Mouse (Mus musculus) kidney, postnatal 25 days (tissue): ENCODE data around the gene Ak2.

Source experiments
- DNase-seq, 2 experiments: peaks; one replicate each; pipeline ENCODE4 v3.0.0; 2021; ENCODE audit warnings: mixed read lengths in 2 of 2

The Ak2 gene

DNA sequence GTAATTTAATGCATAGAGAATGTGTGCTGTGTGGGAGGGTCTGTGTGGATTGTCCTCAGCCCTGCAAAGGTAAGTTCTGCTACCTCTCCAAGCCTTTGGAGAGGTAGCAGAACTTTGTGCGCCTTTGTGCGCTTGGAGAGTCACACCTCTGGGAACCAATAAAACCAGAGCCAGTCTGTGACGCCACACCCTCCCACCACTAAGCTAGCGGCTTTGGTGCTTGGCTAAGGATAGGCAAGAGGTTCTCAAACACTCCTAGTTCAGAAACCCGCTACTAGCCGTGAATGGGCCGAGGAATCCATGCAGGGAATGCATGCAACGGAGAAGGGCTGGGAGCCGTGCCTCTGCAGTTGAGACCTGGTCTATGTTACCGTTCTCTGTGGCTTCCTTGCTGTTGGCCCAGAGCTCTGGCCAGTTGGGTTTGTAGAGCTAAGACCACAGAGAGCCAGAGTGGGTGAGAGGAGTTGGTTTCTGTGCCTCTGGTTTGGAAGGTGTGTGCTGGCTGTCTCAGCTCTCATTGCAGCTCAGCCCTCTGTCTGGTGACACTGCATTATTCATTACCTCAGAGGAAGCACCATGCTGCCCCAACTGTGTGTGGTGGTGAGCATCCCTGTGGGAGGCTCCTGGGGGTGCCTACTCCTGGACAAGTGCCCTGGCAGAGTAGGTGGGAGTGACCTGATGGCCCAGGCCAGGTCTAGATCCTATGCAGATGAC lies 21.6 kb downstream of the Ak2 start:
- DNase-seq, result no peak

- peak in 1 of 2 experiments; percentile 60 for DNase-seq
Measured at GRCm38 (mm10) chr4:129016329-129016728, 24.6 kb downstream of the Ak2 start.

- DNase-seq, result no peak
Measured at GRCm38 (mm10) chr4:129017150-129017549, 25.4 kb downstream of the Ak2 start.

- DNase-seq, result no peak
Measured at GRCm38 (mm10) chr4:129018788-129019435, 27.2 kb downstream of the Ak2 start.

DNA sequence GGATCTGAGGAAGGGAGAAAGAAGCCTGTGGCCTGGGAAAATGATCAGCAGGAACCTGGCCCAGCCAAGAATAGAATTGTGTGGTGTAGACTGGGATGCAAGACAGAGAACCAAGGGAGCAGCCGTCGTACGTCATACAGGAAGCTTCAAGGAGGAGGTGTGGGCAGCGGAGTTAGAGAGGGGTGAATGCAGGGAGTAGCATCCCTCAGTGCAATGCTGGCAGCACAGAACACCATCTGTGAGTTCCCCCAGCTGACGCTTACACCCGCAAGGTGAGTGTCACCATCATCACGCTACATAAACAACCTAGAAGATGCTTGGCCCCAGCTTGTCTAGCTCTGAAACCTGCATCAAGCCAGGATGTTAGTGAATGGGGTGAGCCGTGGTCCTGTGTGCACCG lies 28.0 kb downstream of the Ak2 start:
- DNase-seq, result no peak

DNA sequence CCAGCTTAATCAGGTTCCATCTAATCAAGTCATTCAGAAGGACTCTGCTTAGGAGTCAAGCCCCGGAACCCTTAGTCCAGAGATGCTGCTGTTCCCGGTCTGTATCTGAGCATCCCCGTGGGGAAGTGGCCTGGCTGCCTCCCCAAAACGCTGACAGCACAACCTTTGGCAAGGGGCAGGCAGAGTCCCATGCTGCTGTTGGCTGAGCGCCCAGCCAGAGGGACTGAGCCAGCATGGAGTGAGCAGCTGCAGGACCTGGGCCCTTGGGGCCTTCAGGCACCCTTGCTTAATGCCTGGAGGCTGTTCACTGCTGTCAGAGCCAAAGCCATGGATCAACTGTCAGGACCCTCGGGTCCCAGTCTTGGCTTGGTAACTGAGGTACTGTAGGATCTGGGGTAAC lies 28.7 kb downstream of the Ak2 start:
- DNase-seq, result peak; percentile 91 to 95

- no peak for DNase-seq
Measured at GRCm38 (mm10) chr4:129021426-129021825, 29.7 kb downstream of the Ak2 start.

DNA sequence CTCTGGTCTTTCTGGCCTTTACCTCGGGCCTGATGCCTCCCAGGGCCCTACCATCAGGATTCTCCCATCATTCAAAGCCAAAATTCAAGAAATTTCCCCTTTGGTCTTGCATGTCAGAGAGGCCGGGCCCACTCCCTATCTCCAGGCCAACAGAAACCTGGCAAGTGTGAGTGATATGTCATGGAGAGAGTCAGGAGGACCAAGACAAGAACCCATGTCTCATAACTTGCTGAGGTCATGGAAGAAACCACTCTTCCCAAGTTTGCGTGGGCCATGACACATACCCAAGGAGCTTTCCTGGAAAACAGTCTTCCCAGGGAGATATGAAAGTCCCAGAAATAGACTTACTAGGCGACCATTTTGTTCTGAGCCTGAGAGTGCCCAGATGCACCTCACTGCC lies 30.1 kb downstream of the Ak2 start:
- no peak for DNase-seq

GRCm38 (mm10) chr4:129023884-129024283 lies 32.1 kb downstream of the Ak2 start:
- no peak for DNase-seq

DNA sequence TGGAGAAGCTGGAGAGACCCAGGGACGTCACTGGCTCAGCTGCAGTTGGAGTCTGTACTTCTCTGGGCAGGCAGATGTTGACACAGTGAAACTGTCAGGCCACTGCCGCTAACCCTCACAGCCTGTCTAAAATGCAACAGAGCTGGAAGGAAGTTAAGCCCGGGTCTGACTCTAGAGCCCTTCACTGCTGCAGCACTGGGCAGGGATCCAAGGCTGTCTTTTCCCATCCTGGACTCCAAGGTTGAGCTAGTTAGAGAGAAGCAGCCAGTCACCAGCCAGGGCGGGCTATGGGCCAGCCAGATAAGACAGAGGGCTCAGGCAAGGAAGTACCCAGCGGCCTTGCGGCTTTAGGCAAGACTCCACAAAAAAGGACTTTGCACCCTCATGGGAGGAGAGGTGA lies 33.0 kb downstream of the Ak2 start:
- DNase-seq, result peak; percentile 92 to 95

DNA sequence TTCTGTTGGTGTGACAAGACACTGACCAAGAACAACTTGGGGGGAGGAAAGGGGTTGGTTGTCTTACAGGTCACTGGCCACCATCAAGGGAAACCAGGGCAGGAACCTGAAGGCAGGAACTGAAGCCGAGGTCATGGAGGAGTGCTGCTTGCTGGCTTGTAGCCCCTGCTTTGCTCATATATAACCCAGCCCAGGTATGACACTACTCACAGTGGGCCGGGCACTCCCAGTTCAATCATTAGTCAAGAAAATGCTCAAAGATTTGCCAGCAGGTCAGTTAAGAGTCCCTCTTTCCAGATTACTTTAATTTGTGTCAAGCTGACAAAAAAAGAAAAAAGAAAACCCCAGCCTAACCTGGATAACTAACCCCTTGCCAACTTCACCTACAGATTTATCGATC lies 33.9 kb downstream of the Ak2 start:
- peak; percentile 38 to 67 for DNase-seq

DNA sequence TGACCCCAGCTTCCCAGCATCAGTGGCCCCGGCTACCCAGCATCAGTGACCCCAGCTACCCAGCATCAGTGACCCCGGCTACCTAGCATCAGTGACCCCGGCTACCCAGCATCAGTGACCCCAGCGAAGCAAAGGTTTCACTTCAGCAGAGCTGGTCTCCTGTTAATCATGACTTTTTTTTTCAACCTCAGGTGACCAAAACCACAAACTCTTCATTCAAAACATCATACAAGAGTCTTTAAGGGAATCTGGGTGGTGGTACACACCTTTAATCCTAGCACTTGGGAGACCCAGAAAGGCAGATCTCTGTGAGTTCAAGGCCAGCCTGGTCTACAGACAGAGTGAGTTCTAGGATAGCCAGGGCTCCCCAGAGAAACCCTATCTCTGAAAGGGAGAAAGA lies 39.0 kb downstream of the Ak2 start:
- no peak for DNase-seq

GRCm38 (mm10) chr4:129031408-129031965 lies 39.7 kb downstream of the Ak2 start:
- no peak for DNase-seq

GRCm38 (mm10) chr4:129032133-129032962 lies 40.6 kb downstream of the Ak2 start:
- no peak for DNase-seq

DNA sequence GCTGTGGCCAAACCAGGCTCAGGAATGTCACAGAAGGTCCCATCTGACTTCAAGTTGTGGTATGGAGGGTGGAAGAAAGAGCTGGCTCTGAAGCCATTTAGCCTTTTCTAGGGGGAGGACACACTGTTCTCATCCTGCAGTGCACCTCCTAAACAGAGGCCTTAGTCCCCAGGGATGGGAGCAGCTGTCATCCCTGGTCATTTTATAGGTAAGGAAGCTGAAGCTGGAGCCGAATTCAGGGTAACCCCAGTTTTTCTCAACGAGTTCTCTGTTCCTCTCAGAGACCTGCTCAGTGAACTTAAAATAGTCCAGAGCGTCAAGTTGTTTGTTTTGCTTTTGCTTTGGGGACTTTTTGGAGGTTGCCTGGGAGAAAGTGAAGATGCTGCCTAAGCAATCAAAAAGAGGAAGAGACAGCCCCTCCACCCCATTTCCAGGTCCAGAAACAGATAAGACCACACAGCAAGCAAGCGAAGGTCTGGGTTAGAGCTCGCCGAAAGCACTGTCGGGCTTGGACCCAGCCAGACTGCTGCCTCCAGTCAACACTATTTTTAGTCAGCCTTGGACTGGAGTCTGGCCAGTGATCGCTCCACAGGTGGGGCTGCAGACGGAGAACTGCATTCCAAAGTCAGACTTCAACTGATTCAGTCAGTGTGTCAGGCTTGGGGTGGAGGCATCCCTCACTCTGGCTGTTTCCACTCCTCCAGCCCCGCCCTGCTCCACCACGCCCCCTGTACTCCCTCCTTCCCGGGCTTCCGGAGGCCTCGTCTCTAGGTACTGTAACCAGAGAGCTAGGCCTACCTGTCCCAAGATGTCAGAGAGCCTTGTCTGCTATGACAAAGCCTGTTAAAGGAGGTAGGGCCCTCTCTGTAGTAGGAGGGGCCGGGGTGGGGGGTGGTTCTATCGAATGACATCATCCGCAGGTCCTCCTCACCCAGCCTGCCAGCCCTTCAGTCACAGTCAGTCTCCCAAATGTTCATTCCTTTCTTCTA lies 41.5 kb downstream of the Ak2 start:
- DNase-seq, result peak; percentile 75 to 87

DNA sequence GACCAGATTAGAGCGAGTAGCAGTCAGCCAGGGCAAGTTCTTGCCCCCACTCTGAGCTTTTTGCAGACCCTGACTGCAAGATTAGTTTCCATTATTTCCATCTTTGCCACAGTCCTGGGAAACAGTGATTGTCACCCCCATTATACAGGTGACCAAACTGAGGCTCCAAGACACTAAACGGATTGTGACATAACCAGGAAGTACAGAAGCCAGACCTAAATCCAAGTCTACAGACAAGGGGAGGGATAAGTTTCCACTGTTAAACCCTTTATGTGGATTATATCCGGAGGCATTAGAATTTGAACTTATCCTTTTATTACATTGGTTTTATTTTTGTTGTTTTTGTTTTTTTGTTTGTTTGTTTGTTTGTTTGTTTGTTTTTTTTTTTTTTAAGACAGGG lies 42.5 kb downstream of the Ak2 start:
- no peak for DNase-seq

DNA sequence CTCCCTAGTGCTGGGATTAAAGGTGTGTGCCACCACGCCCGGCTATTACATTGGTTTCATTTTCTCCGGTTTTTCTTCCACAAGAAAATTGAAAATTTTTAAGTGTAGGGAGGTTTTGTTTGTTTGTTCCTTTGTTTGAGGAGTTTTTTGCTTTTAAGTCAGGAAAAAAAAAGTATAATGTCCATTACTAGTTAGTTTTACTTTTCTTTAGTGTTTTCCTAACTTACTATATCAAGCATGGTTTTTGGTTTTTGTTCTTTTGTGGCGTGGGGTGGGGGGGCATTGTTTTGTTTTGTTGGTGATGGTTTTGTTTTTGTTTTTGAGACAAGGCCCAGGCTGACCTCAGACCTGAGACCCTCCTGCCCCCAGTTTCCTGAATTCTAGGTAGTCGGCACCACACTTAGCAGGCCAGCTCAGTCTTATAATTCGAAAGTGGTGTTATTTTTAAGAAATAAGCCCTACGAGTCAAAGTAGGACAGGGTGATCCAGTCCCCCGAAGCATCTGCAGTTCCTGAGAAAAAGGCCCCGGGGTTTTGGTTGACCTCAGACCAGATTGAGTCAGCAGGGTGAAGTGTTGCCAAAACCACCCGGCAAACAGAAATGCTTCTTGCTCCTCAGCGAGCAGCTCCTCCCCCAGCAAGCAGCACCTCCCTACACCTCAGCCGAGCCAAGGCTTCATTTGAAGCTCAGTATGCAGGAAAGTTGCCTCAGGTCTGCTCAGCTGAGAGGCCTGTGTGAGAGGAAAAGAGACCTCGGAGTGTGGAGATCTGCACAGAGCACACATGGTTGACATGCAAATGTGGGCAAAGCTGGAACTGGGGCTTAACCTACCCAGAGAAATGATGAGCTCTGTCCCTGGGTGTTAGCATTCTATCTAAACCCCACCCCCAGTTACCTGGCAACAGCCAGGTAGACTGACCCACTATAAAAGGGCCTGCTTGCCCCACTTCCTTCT lies 43.2 kb downstream of the Ak2 start:
- DNase-seq, result peak; percentile 79 to 90

DNA sequence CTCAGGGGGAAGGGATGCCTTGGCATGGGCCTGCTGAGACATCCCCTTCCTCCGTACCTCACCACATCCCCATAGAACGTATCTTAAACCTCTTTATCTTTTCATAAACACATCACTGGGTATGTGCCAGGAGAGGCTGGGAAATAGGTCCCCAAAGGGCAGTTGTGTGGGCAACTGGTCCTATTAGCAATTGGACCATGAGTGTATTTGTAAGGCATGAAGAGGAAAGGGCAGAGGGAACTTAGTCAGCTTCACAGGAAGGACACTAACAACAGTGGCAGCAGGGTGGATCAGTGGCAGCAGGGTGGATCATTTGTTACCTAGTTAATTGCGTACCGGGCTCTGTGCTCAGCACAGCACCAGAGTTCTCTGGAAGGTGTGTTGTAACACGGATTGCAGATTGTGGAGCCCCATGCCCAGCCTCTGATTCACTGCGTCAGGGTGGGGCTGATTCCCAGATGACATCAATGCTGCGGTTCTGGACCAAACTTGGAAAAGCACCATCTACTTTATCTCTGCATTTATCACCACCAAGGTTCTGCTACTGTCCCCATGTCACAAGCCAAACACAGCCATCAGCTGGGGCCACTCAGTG lies 44.2 kb downstream of the Ak2 start:
- DNase-seq, result no peak

DNA sequence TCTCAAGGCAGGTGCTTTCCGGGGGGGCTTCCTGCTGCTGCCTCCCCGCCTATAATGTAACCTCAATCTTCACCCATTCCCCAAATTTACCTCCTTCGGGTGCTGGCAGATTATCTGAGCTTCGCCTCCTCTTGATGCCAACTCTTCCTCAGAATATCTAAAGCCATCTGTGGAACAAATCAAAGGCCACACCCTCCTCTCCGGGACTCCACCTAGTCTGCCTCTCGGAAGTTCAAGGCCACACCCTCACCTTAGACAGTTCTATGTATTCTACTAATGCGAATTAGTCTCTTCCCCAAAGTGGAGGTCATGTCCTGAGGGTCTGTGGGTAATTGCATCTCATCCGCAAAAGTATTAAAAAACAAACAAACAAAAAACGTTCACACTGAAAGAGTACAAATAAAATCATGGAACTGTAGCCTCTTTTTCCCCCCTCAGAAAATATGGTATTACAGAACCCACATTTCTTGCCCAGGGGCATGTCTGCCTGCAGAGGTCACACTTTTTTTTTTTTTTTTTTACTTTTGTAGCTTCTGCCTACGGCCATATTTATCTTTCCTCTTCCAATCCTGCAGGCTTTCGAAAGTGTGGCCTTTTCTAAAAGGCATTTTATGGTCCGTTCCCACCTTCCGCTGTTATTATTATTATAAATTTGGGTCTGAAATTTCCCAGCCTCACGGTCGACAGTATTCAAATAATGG lies 56.1 kb downstream of the Ak2 start:
- DNase-seq, result no peak
